Mouse (Mus musculus): ENCODE results near the gene Wscd1. TPM values are rescaled to one million over a fixed set of nuclear protein-coding genes. Genes with fewer than 3 reads are reported as not detected.
A peak's percentile ranks its signal among the peaks of the same experiment; 100 is the strongest.
"Not testable (repeated sequence)": the region's sequence is repeated elsewhere in the genome, so short reads cannot be mapped to it uniquely, and the experiment has no call there.

Wscd1 gene
- total RNA-seq, 2 experiments from 2014 or later = 56.4 to 63.6 TPM

GRCm38 (mm10) chr11:71820847-71821246 lies 71.1 kb downstream of the Wscd1 start:
- peak; percentile 11 to 19 for DNase-seq (ENCODE audit: low spot score in 2 of 2)

GRCm38 (mm10) chr11:71821526-71821925 lies 71.8 kb downstream of the Wscd1 start:
- not testable (repeated sequence) for DNase-seq (ENCODE audit: low spot score in 2 of 2)

DNA sequence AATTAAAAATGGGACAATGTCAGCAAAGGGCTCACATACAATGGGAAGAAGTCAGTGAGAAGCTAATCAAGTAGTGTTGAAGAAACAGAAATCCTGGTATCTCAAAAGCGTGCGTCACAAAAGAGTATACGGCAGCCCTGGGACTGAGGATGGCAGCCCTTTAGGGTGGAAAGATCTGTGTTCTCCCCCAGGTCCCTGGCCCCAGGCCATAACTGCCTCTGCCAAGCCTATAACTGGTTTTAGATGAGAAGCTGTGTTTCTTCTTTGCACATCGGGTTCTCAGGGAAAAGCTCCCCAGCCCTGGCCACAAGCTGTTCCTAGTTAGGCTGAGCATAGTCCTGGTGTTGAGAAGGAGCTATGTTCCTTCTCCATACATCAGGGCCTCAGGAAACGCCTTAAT lies 72.3 kb downstream of the Wscd1 start:
- DNase-seq (ENCODE audit: low spot score in 2 of 2) = no peak

GRCm38 (mm10) chr11:71824971-71825370 lies 75.3 kb downstream of the Wscd1 start:
- DNase-seq (ENCODE audit: low spot score in 2 of 2) = no peak

Data from left cerebral cortex, adult 18-20 months (tissue).